Mouse (Mus musculus) neural tube, embryonic 14.5 days (tissue): Measurements from ENCODE around the gene Odf3. TPM values are rescaled to one million over a fixed set of nuclear protein-coding genes. Genes with fewer than 3 reads are reported as not detected.

Experiments
- ATAC-seq: fragments of 200-750 bp; cut with Nextera tagmentation; 2 replicates; pipeline ENCODE4 v1.8.0; 2017; ENCODE audit warnings: low read depth, mild to moderate bottlenecking, moderate TSS enrichment, moderate library complexity
- H3K27ac ChIP-seq: fragments of 300-500 bp; sonication (generic); 2 replicates; pipeline ENCODE4 v1.5.1; 2014; ENCODE audit warnings: low read depth, mild to moderate bottlenecking, control low read depth, low read length, moderate library complexity, mixed read lengths
- H3K27me3 ChIP-seq: fragments of 300-500 bp; sonication (generic); 2 replicates; pipeline ENCODE4 v1.6.1; 2014; ENCODE audit warnings: low read length; ENCODE audit not compliant: control insufficient read depth, insufficient read depth
- H3K36me3 ChIP-seq: fragments of 300-500 bp; sonication (generic); 2 replicates; pipeline ENCODE4 v1.6.1; 2014; ENCODE audit warnings: low read length, mixed read lengths; ENCODE audit not compliant: control insufficient read depth, insufficient read depth
- H3K4me1 ChIP-seq: fragments of 300-500 bp; sonication (generic); 2 replicates; pipeline ENCODE4 v1.6.1; 2014; ENCODE audit warnings: low read length; ENCODE audit not compliant: control insufficient read depth, insufficient read depth
- H3K4me2 ChIP-seq: fragments of 300-500 bp; sonication (generic); 2 replicates; pipeline ENCODE4 v1.6.1; 2014; ENCODE audit warnings: mild to moderate bottlenecking, low read depth, low read length, control low read depth
- H3K4me3 ChIP-seq: fragments of 300-500 bp; sonication (generic); 2 replicates; pipeline ENCODE4 v1.5.1; 2014; ENCODE audit warnings: low read depth, low read length, control low read depth, mixed read lengths
- H3K9ac ChIP-seq: fragments of 300-500 bp; sonication (generic); replicated peaks from 2 replicates; pipeline ENCODE4 v1.6.1; 2014; ENCODE audit warnings: low read depth, mild to moderate bottlenecking, control low read depth, low read length, mixed read lengths
- H3K9me3 ChIP-seq: fragments of 300-500 bp; sonication (generic); 2 replicates; pipeline ENCODE4 v1.6.1; 2016; ENCODE audit warnings: low read length; ENCODE audit not compliant: control insufficient read depth
- WGBS: fragments of 180-500 bp; shearing (Covaris S2); extraction: QIAGEN DNeasy Blood & Tissue Kit; methylation state at CpG from one replicate; pipeline ENCODE4 v1.1.7; 2014; 5-methylcytosine and 5-hydroxymethylcytosine counted together
- polyA plus RNA-seq: library from polyadenylated mRNA; unstranded; fragments of >200 nt; fragmentation: Nextera tagmentation; extraction: Ambion mirVana; gene quantifications from 2 replicates; pipeline ENCODE4 v1.2.1, GENCODE M21; 2014

Odf3 gene
- polyA plus RNA-seq, 1 experiment from 2014 or later, result 0.37 TPM

- H3K27ac ChIP-seq, result peak within 1 kb of the TSS; percentile 93
- ATAC-seq, result peak; percentile 93
- H3K4me3 ChIP-seq, result peak within 1 kb of the TSS; percentile 61
- H3K9me3 ChIP-seq, result no peaks in the 10 kb centered on the region
- H3K36me3 ChIP-seq, result no peaks in the 10 kb centered on the region; the same call in 1 of the 2 replicates
- H3K4me2 ChIP-seq, result peak within 1 kb of the TSS; percentile 60
- peak within 1 kb of the TSS; percentile 84 for H3K9ac ChIP-seq
- WGBS, result 1% methylated on average over 21 of the region's 21 CpGs
- H3K4me1 ChIP-seq, result 0 out of 2 replicates have a peak, but pooled peaks cover 6% of the 10 kb centered on the region
- no peaks in the 10 kb centered on the region for H3K27me3 ChIP-seq
Measured at GRCm38 (mm10) chr7:140821653-140822329, 25.8 kb upstream of the Odf3 start, which contains the start of gene Zfp941. Gene Zfp941 (minus strand): TSS chr7:140822178.

GRCm38 (mm10) chr7:140822731-140823130, 24.9 kb upstream of the Odf3 start:
- WGBS, result 96% methylated on average over 4 of the region's 4 CpGs
- H3K4me1 ChIP-seq, result 0 out of 2 replicates have a peak, but pooled peaks cover 6% of the 10 kb centered on the region
- H3K36me3 ChIP-seq, result no peaks in the 10 kb centered on the region
- H3K4me2 ChIP-seq, result no peak overlapping the region
- no peak overlapping the region for H3K27ac ChIP-seq
- no peaks in the 10 kb centered on the region for H3K9me3 ChIP-seq
- ATAC-seq, result no peak
- H3K4me3 ChIP-seq, result no peak overlapping the region
- H3K9ac ChIP-seq, result no peak overlapping the region
- H3K27me3 ChIP-seq, result no peaks in the 10 kb centered on the region

- WGBS, result 50% methylated on average over 8 of the region's 8 CpGs
- no peak overlapping the region for H3K4me2 ChIP-seq
- no peak overlapping the region for H3K27ac ChIP-seq
- no peaks in the 10 kb centered on the region for H3K4me1 ChIP-seq
- no peaks in the 10 kb centered on the region for H3K27me3 ChIP-seq
- H3K4me3 ChIP-seq, result no peak overlapping the region
- H3K9me3 ChIP-seq, result no peaks in the 10 kb centered on the region
- H3K36me3 ChIP-seq, result no peaks in the 10 kb centered on the region
- no peak overlapping the region for H3K9ac ChIP-seq
- no peak; the same call in 1 of the 2 replicates for ATAC-seq
Measured at GRCm38 (mm10) chr7:140828171-140828881, 19.3 kb upstream of the Odf3 start.

- Histone ChIP-seq H3K4me3 (no peak overlapping the region), H3K27me3 (no peaks in the 10 kb centered on the region), H3K27ac (no peak overlapping the region), H3K9me3 (no peaks in the 10 kb centered on the region), H3K36me3 (no peaks in the 10 kb centered on the region), H3K9ac (no peak overlapping the region), H3K4me1 (no peaks in the 10 kb centered on the region), H3K4me2 (no peak overlapping the region)
- ATAC-seq, result no peak
- 78% methylated on average over 6 of the region's 6 CpGs for WGBS
Measured at GRCm38 (mm10) chr7:140831447-140831846, 16.2 kb upstream of the Odf3 start.

GRCm38 (mm10) chr7:140833341-140833740, 14.3 kb upstream of the Odf3 start:
- no peaks in the 10 kb centered on the region for H3K27me3 ChIP-seq
- no peak overlapping the region for H3K9ac ChIP-seq
- H3K36me3 ChIP-seq, result no peaks in the 10 kb centered on the region
- 91% methylated on average over 4 of the region's 4 CpGs for WGBS
- ATAC-seq, result no peak
- H3K4me2 ChIP-seq, result no peak overlapping the region
- H3K4me3 ChIP-seq, result no peak overlapping the region
- no peaks in the 10 kb centered on the region for H3K9me3 ChIP-seq
- no peaks in the 10 kb centered on the region for H3K4me1 ChIP-seq
- no peak overlapping the region for H3K27ac ChIP-seq

GRCm38 (mm10) chr7:140834968-140835757, 12.4 kb upstream of the Odf3 start, which contains the start of gene Urah:
Gene Urah (plus strand): TSS chr7:140835018.
- Histone ChIP-seq H3K27ac (no peak within 1 kb of the TSS), H3K4me2 (no peak within 1 kb of the TSS), H3K36me3 (no peaks in the 10 kb centered on the region), H3K9ac (no peak within 1 kb of the TSS), H3K4me1 (no peaks in the 10 kb centered on the region), H3K27me3 (no peaks in the 10 kb centered on the region), H3K4me3 (no peak within 1 kb of the TSS), H3K9me3 (no peaks in the 10 kb centered on the region)
- ATAC-seq, result no peak
- WGBS, result 49% methylated on average over 20 of the region's 20 CpGs

GRCm38 (mm10) chr7:140835758-140836087, 11.9 kb upstream of the Odf3 start:
- Histone ChIP-seq H3K27me3 (no peaks in the 10 kb centered on the region), H3K4me2 (no peak overlapping the region), H3K9me3 (no peaks in the 10 kb centered on the region), H3K4me3 (no peak overlapping the region), H3K36me3 (no peaks in the 10 kb centered on the region), H3K9ac (no peak overlapping the region), H3K27ac (no peak overlapping the region), H3K4me1 (no peaks in the 10 kb centered on the region)
- no peak for ATAC-seq
- WGBS, result 77% methylated on average over 2 of the region's 2 CpGs

- no peaks in the 10 kb centered on the region for H3K27me3 ChIP-seq
- no peak overlapping the region for H3K27ac ChIP-seq
- no peaks in the 10 kb centered on the region for H3K9me3 ChIP-seq
- no peaks in the 10 kb centered on the region for H3K36me3 ChIP-seq
- no peak overlapping the region for H3K4me2 ChIP-seq
- H3K9ac ChIP-seq, result no peak overlapping the region
- no peaks in the 10 kb centered on the region for H3K4me1 ChIP-seq
- no peak overlapping the region for H3K4me3 ChIP-seq
- 89% methylated on average over 9 of the region's 9 CpGs for WGBS
- ATAC-seq, result no peak
Measured at GRCm38 (mm10) chr7:140836243-140837115, 11.1 kb upstream of the Odf3 start.
